Mouse (Mus musculus) bone marrow, adult 2 months (tissue): ENCODE measurements around the gene Tdp1. TPM values are rescaled to one million over a fixed set of nuclear protein-coding genes. Genes with fewer than 3 reads are reported as not detected.

Experiments
- H3K27ac ChIP-seq: fragments of 200-500 bp; 2 replicates; pipeline ENCODE4 v1.5.1; 2012; ENCODE audit warnings: low read depth, mild to moderate bottlenecking, control low read depth, inconsistent platforms, low read length; ENCODE audit not compliant: control insufficient read depth, poor library complexity, insufficient read depth
- H3K4me1 ChIP-seq: fragments of 200-500 bp; 2 replicates; pipeline ENCODE4 v1.6.1; 2011; ENCODE audit warnings: low read length; ENCODE audit not compliant: control insufficient read depth, insufficient read depth
- H3K4me3 ChIP-seq: fragments of 200-500 bp; replicated peaks from 2 replicates; pipeline ENCODE3; 2011; ENCODE audit warnings: mild to moderate bottlenecking, low read depth, low read length, control low read depth; ENCODE audit not compliant: control insufficient read depth
- CTCF ChIP-seq: fragments of 200-500 bp; IDR thresholded peaks from 2 replicates; pipeline ENCODE4 v1.5.1; 2011; ENCODE audit warnings: low read length, control low read depth; ENCODE audit not compliant: control insufficient read depth, insufficient read depth
- POLR2A ChIP-seq: fragments of 200-500 bp; IDR thresholded peaks from 2 replicates; pipeline ENCODE4 v1.6.1; 2011; ENCODE audit warnings: low read depth, mild to moderate bottlenecking, control low read depth, low read length, borderline replicate concordance; ENCODE audit not compliant: control insufficient read depth
- WGBS: fragments of 180-500 bp; shearing (Covaris S2); methylation state at CpG from one replicate; pipeline ENCODE4 v1.1.7; 2018; 5-methylcytosine and 5-hydroxymethylcytosine counted together
- polyA plus RNA-seq: library from polyadenylated mRNA; stranded (reverse); fragments of >200 nt; gene quantifications from 2 replicates; pipeline ENCODE4 v1.2.4, GENCODE M21; 2011; ENCODE audit warnings: low replicate concordance; ENCODE audit not compliant: missing spikeins, insufficient read depth, insufficient read length

Tdp1 gene
- polyA plus RNA-seq, 1 experiment: 25.1 TPM

GRCm38 (mm10) chr12:99988144-99988543 is 103.8 kb downstream of the Tdp1 start:
- 85% methylated on average over 2 of the region's 2 CpGs for WGBS
- H3K4me3 ChIP-seq: no peak overlapping the region
- H3K27ac ChIP-seq: no peak overlapping the region
- H3K4me1 ChIP-seq: no peaks in the 10 kb centered on the region; the same call in none of the 2 replicates
- TF ChIP-seq POLR2A (no peak), CTCF (no peak)

GRCm38 (mm10) chr12:99992362-99992862 is 108.1 kb downstream of the Tdp1 start:
- WGBS: 83% methylated on average over 11 of the region's 11 CpGs
- Histone ChIP-seq H3K4me1 (no peaks in the 10 kb centered on the region; the same call in 1 of the 2 replicates), H3K4me3 (no peak overlapping the region), H3K27ac (no peak overlapping the region)
- TF ChIP-seq CTCF: no peak
- TF ChIP-seq POLR2A: no peak

- no peak for TF ChIP-seq POLR2A
- TF ChIP-seq CTCF: no peak
- Histone ChIP-seq H3K4me1 (no peaks in the 10 kb centered on the region; the same call in 1 of the 2 replicates), H3K4me3 (no peak overlapping the region), H3K27ac (no peak overlapping the region)
- 72% methylated on average over 10 of the region's 10 CpGs for WGBS
Observed at GRCm38 (mm10) chr12:99993146-99993890, 109.0 kb downstream of the Tdp1 start.

- H3K27ac ChIP-seq: no peak overlapping the region
- H3K4me1 ChIP-seq: no peaks in the 10 kb centered on the region
- TF ChIP-seq CTCF: no peak
- no peak for TF ChIP-seq POLR2A
- H3K4me3 ChIP-seq: no peak overlapping the region
- WGBS: 67% methylated on average over 5 of the region's 5 CpGs
Observed at GRCm38 (mm10) chr12:99995951-99996350, 111.6 kb downstream of the Tdp1 start.

- no peak for TF ChIP-seq POLR2A
- no peak for TF ChIP-seq CTCF
- H3K27ac ChIP-seq: no peak overlapping the region
- WGBS: 80% methylated on average over 5 of the region's 5 CpGs
- no peak overlapping the region for H3K4me3 ChIP-seq
- H3K4me1 ChIP-seq: no peaks in the 10 kb centered on the region
Observed at GRCm38 (mm10) chr12:99999726-100000125, 115.4 kb downstream of the Tdp1 start.

- H3K4me1 ChIP-seq: no peaks in the 10 kb centered on the region
- no peak for TF ChIP-seq CTCF
- TF ChIP-seq POLR2A: no peak
- H3K4me3 ChIP-seq: no peak overlapping the region
- no peak overlapping the region for H3K27ac ChIP-seq
- 83% methylated on average over 7 of the region's 7 CpGs for WGBS
Observed at GRCm38 (mm10) chr12:100000381-100000780, 116.1 kb downstream of the Tdp1 start.

GRCm38 (mm10) chr12:100001246-100001645 is 116.9 kb downstream of the Tdp1 start:
- Histone ChIP-seq H3K4me3 (no peak overlapping the region), H3K27ac (no peak overlapping the region), H3K4me1 (no peaks in the 10 kb centered on the region)
- no peak for TF ChIP-seq CTCF
- TF ChIP-seq POLR2A: no peak
- 83% methylated on average over 3 of the region's 3 CpGs for WGBS

GRCm38 (mm10) chr12:100001910-100002309 is 117.6 kb downstream of the Tdp1 start:
- WGBS: 86% methylated on average over 3 of the region's 3 CpGs
- Histone ChIP-seq H3K4me3 (no peak overlapping the region), H3K4me1 (peaks cover 2% of the 10 kb centered on the region), H3K27ac (no peak overlapping the region)
- TF ChIP-seq CTCF: no peak

- 74% methylated on average over 8 of the region's 8 CpGs for WGBS
- Histone ChIP-seq H3K4me1 (peaks cover 2% of the 10 kb centered on the region), H3K4me3 (no peak overlapping the region), H3K27ac (no peak overlapping the region)
- TF ChIP-seq POLR2A: no peak
- TF ChIP-seq CTCF: no peak
Observed at GRCm38 (mm10) chr12:100002914-100003587, 118.7 kb downstream of the Tdp1 start.

Other genes with a start within 250 kb of the Tdp1 start
- 4.7 and 7.1 TPM in 2 replicates for gene Efcab11, start 78 bp upstream of the Tdp1 start, polyA plus RNA-seq
- 0.82 TPM in 1 of 2 replicates, not detected in the other for gene Kcnk13, start 80.0 kb downstream of the Tdp1 start, polyA plus RNA-seq
- 93.6 and 165 TPM in 2 replicates for gene Psmc1, start 225.6 kb downstream of the Tdp1 start, polyA plus RNA-seq